In genomic region chr10:6956357-6956756, GRCm38 (mm10) we compare ENCODE assay signal across 14 mouse cellular contexts.
DNase-seq lines count a peak whose midpoint lies in the region; ATAC-seq lines count a peak whose summit lies in the region.
"Had no signal": no experiment of that assay in that cellular context is flagged by ENCODE, and none has a peak within 500 bp of the region (broad histone marks: within the 10 kb centered on the region; RNA-seq: fewer than 3 reads in every experiment).

No protein-coding gene starts in this region.

- peak; percentile 24 for DNase-seq in thymus, postnatal 0 days (ENCODE audit: low spot score)
- no peak for DNase-seq in thymus, postnatal 10 days (ENCODE audit: low spot score in 2 of 2)
- DNase-seq in T-cell, adult 2 months (ENCODE audit: low spot score), result peak; percentile 49
- peak; percentile 57 to 77 for DNase-seq in natural killer cell, adult 2 months (ENCODE audit: low spot score in 2 of 2)
- no peak for DNase-seq in gastrocnemius, adult 18-20 months (ENCODE audit: low spot score)
- no peak for DNase-seq in heart, adult 18-20 months
- DNase-seq in kidney, postnatal 25 days, result no peak
- DNase-seq: adrenal gland, postnatal 14 days; cerebellum, adult 11-12 months; cerebellum, adult 9-10 months; cerebellum, postnatal 25 days; gastrocnemius, postnatal 14 days had no signal

- peak; percentile 69 for ATAC-seq in inflammation-experienced regulatory T-cells, adult 6 months
- ATAC-seq: forebrain, embryonic 16.5 days had no signal

Comparison
In these comparisons a context has a peak if more than half of its experiments do, and no peak if none do; other contexts are left out.
1. DNase-seq: peak in thymus, postnatal 0 days (single experiment), T-cell, adult 2 months (single experiment) and natural killer cell, adult 2 months (2 of 2); none in thymus, postnatal 10 days (0 of 2), gastrocnemius, adult 18-20 months (single experiment), heart, adult 18-20 months (0 of 2) and kidney, postnatal 25 days (0 of 2).